Mouse (Mus musculus) liver, postnatal 0 days (tissue): ENCODE measurements at regions not wholly inside any gene's neighbourhood (a gene's known extent, or its start where the extent isn't known, plus 50 kb on each side); places are given as distances from the start of the nearest gene placed in this dataset.

Experiments used
- CTCF ChIP-seq: sonication (generic); IDR thresholded peaks from 2 replicates; pipeline ENCODE4 v1.5.1; 2016; ENCODE audit warnings: antibody characterized with exemption, low read depth
- EP300 ChIP-seq: IDR thresholded peaks from 2 replicates; pipeline ENCODE4 v1.6.1; 2016; ENCODE audit warnings: antibody characterized with exemption, low read depth, mild to moderate bottlenecking

DNA sequence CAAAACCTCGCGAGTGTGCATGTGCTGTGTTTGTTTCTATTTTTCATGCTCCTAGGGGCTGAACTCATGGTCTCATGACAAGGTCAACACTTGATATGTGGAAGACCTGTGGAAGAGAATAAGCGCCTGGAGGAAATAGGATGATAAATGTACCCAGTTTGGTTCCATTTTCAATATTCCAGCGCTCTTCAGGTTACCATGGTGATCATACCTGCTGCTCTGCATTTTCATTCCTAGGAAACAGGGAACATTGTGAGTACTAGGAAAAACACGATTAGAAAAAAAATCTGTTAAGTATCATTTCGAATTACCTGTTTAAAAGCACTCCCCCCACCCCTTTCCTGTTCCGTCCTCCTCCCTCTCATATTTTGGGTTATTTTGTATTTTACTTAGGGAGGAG is 65.8 kb upstream of the Btg3 start:
- TF ChIP-seq CTCF: no peak
- TF ChIP-seq EP300: no peak
